Mouse (Mus musculus) testis, adult 2 months (tissue): Measurements from ENCODE around the gene H2-Ob.

ENCODE experiments used
- CTCF ChIP-seq: fragments of 200-500 bp; IDR thresholded peaks from 2 replicates; pipeline ENCODE4 v1.5.1; 2012; ENCODE audit warnings: low read depth, mild to moderate bottlenecking, inconsistent platforms, low read length, moderate library complexity; ENCODE audit not compliant: control insufficient read depth, insufficient read depth, insufficient replicate concordance
- POLR2A ChIP-seq: fragments of 200-500 bp; IDR thresholded peaks from 2 replicates; pipeline ENCODE4 v1.6.1; 2012; ENCODE audit warnings: low read depth, mild to moderate bottlenecking, inconsistent platforms, low read length, moderate library complexity; ENCODE audit not compliant: control insufficient read depth

DNA sequence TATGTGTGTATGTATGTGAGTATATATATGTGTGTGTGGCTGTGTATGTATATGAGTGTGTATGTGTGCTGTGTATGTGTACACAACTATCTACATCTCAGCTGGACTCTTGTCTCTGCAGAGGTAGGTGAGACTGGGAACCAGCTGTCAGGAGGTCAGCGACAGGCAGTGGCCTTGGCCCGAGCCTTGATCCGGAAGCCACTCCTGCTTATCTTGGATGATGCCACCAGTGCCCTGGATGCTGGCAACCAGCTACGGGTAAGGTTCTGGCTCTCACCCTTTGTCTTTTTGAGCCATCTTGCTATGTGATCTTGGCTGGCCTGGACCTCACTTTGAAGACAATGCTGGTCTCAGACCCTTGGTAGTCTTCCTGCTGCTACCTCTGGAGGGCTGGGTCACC, 44.0 kb upstream of the H2-Ob start:
- TF ChIP-seq CTCF = no peak
- TF ChIP-seq POLR2A = no peak
